Mouse (Mus musculus): ENCODE results near the gene Soat2. TPM values are rescaled to one million over a fixed set of nuclear protein-coding genes. Genes with fewer than 3 reads are reported as not detected.

Gene Soat2
- total RNA-seq (2023), result 0.33 to 0.91 TPM (median 0.70 TPM) in 3 of 4 replicates, not detected in the other

GRCm38 (mm10) chr15:102150301-102151135 is at the start of gene Soat2:
Gene Soat2 (plus strand): TSS chr15:102150526.

GRCm38 (mm10) chr15:102136129-102136758 is 14.1 kb upstream of the Soat2 start, which contains the start of gene Spryd3:
Gene Spryd3 (minus strand): TSS chr15:102136234.

GRCm38 (mm10) chr15:102144274-102144711 is 6.0 kb upstream of the Soat2 start, which contains the start of gene Igfbp6:
Gene Igfbp6 (plus strand): TSS chr15:102144362.

GRCm38 (mm10) chr15:102202971-102203834 is 52.9 kb downstream of the Soat2 start, which contains the start of gene Zfp740:
Gene Zfp740 (plus strand): TSS chr15:102203249.

GRCm38 (mm10) chr15:102204674-102205505 is 54.6 kb downstream of the Soat2 start, which contains the start of gene Csad:
Gene Csad (minus strand): TSS chr15:102204724.

Other genes starting within 250 kb of the Soat2 start
- not detected in 4 replicates for gene Krt4, start 225.8 kb upstream of the Soat2 start, total RNA-seq (2023)
- gene Krt79, start 210.2 kb upstream of the Soat2 start, total RNA-seq (2023), result not detected in 4 replicates
- gene Krt78, start 196.2 kb upstream of the Soat2 start, total RNA-seq (2023), result not detected in 4 replicates
- gene Krt8, start 146.0 kb upstream of the Soat2 start, total RNA-seq (2023), result not detected in 4 replicates
- gene Krt18, start 122.3 kb upstream of the Soat2 start, total RNA-seq (2023), result not detected in 4 replicates
- gene Eif4b, start 76.8 kb upstream of the Soat2 start, total RNA-seq (2023), result 227 to 240 TPM (median 233 TPM) in 4 replicates
- 0.18 to 4.5 TPM (median 0.52 TPM) in 4 replicates for gene Tns2, start 50.1 kb upstream of the Soat2 start, total RNA-seq (2023)
- gene Spryd3, start 14.3 kb upstream of the Soat2 start, total RNA-seq (2023), result 36.3 to 41.8 TPM (median 36.9 TPM) in 4 replicates
- 0.55 to 1.1 TPM in 2 of 4 replicates, not detected in the others for gene Igfbp6, start 6.2 kb upstream of the Soat2 start, total RNA-seq (2023)
- gene Zfp740, start 52.7 kb downstream of the Soat2 start, total RNA-seq (2023), result 111 to 141 TPM (median 130 TPM) in 4 replicates
- 24.6 to 31.1 TPM (median 29.0 TPM) in 4 replicates for gene Csad, start 54.2 kb downstream of the Soat2 start, total RNA-seq (2023)
- gene Itgb7, start 81.4 kb downstream of the Soat2 start, total RNA-seq (2023), result 187 to 202 TPM (median 190 TPM) in 4 replicates
- 0.33 to 1.3 TPM (median 0.66 TPM) in 4 replicates for gene Rarg, start 107.0 kb downstream of the Soat2 start, total RNA-seq (2023)
- gene Gm9918, start 120.0 kb downstream of the Soat2 start, total RNA-seq (2023), result not detected in 4 replicates
- 29.1 to 33.1 TPM (median 29.8 TPM) in 4 replicates for gene Mfsd5, start 128.9 kb downstream of the Soat2 start, total RNA-seq (2023)
- gene Espl1, start 145.7 kb downstream of the Soat2 start, total RNA-seq (2023), result 1.0 to 2.1 TPM (median 1.1 TPM) in 4 replicates
- gene Pfdn5, start 175.6 kb downstream of the Soat2 start, total RNA-seq (2023), result 474 to 522 TPM (median 515 TPM) in 4 replicates
- 49.2 to 62.4 TPM (median 52.1 TPM) in 4 replicates for gene Myg1, start 181.2 kb downstream of the Soat2 start, total RNA-seq (2023)
- gene Aaas, start 200.2 kb downstream of the Soat2 start, total RNA-seq (2023), result 55.2 to 70.8 TPM (median 65.9 TPM) in 4 replicates
- not detected in 4 replicates for gene Sp7, start 216.7 kb downstream of the Soat2 start, total RNA-seq (2023)